Mouse (Mus musculus) midbrain, embryonic 15.5 days (tissue): ENCODE results near the gene Gng7. TPM values are rescaled to one million over a fixed set of nuclear protein-coding genes. Genes with fewer than 3 reads are reported as not detected.

Source experiments
- ATAC-seq: fragments of 200-750 bp; cut with Nextera tagmentation; replicated peaks from 2 replicates; pipeline ENCODE4 v1.8.0; 2017; ENCODE audit warnings: moderate TSS enrichment
- H3K27ac ChIP-seq: fragments of 300-500 bp; sonication (generic); 2 replicates; pipeline ENCODE4 v1.5.1; 2015; ENCODE audit warnings: mild to moderate bottlenecking, inconsistent platforms
- H3K27me3 ChIP-seq: fragments of 300-500 bp; sonication (generic); replicated peaks from 2 replicates; pipeline ENCODE4 v1.6.1; 2015; ENCODE audit warnings: inconsistent platforms
- H3K36me3 ChIP-seq: fragments of 300-500 bp; sonication (generic); replicated peaks from 2 replicates; pipeline ENCODE4 v1.6.1; 2015; ENCODE audit warnings: inconsistent platforms
- H3K4me1 ChIP-seq: fragments of 300-500 bp; sonication (generic); 2 replicates; pipeline ENCODE4 v1.6.1; 2015; ENCODE audit warnings: inconsistent platforms
- H3K4me2 ChIP-seq: fragments of 300-500 bp; sonication (generic); 2 replicates; pipeline ENCODE4 v1.6.1; 2015; ENCODE audit warnings: inconsistent platforms, mild to moderate bottlenecking, moderate library complexity
- H3K4me3 ChIP-seq: fragments of 300-500 bp; sonication (generic); 2 replicates; pipeline ENCODE4 v1.5.1; 2015; ENCODE audit warnings: mild to moderate bottlenecking, inconsistent platforms
- H3K9ac ChIP-seq: fragments of 300-500 bp; sonication (generic); 2 replicates; pipeline ENCODE4 v1.6.1; 2015; ENCODE audit warnings: mild to moderate bottlenecking, inconsistent platforms
- H3K9me3 ChIP-seq: fragments of 300-500 bp; sonication (generic); 2 replicates; pipeline ENCODE4 v1.6.1; 2016; ENCODE audit warnings: inconsistent platforms
- WGBS: fragments of 180-500 bp; shearing (Covaris S2); methylation state at CpG from one replicate; pipeline ENCODE4 v1.1.7; 2015; ENCODE audit warnings: mixed read lengths; 5-methylcytosine and 5-hydroxymethylcytosine counted together
- polyA plus RNA-seq: library from polyadenylated mRNA; unstranded; fragments of >200 nt; fragmentation: Nextera tagmentation; extraction: Ambion mirVana; gene quantifications from 2 replicates; pipeline ENCODE4 v1.2.1, GENCODE M21; 2015

Gng7 gene
- polyA plus RNA-seq, 1 experiment from 2014 or later = 19.0 TPM

- Histone ChIP-seq H3K27me3 (no peaks in the 10 kb centered on the region; the same call in 1 of the 2 replicates), H3K36me3 (no peaks in the 10 kb centered on the region), H3K4me3 (no peak overlapping the region), H3K4me2 (no peak overlapping the region), H3K9ac (no peak overlapping the region), H3K9me3 (no peaks in the 10 kb centered on the region), H3K4me1 (peaks cover 23% of the 10 kb centered on the region), H3K27ac (no peak overlapping the region)
- 49% methylated on average over 28 of the region's 28 CpGs for WGBS
- ATAC-seq = no peak
Measured at GRCm38 (mm10) chr10:81000197-81001062, 14.3 kb downstream of the Gng7 start.

GRCm38 (mm10) chr10:80999362-81000196, 15.2 kb downstream of the Gng7 start:
- WGBS = 32% methylated on average over 37 of the region's 37 CpGs
- H3K27me3 ChIP-seq = no peaks in the 10 kb centered on the region; the same call in 1 of the 2 replicates
- no peak overlapping the region for H3K9ac ChIP-seq
- H3K4me1 ChIP-seq = peaks cover 26% of the 10 kb centered on the region
- no peaks in the 10 kb centered on the region for H3K36me3 ChIP-seq
- no peak overlapping the region for H3K4me3 ChIP-seq
- H3K9me3 ChIP-seq = no peaks in the 10 kb centered on the region
- no peak overlapping the region for H3K27ac ChIP-seq
- H3K4me2 ChIP-seq = peak overlapping the region; percentile 41
- ATAC-seq = peak; percentile 67

- Histone ChIP-seq H3K4me1 (peaks cover 27% of the 10 kb centered on the region), H3K27ac (no peak overlapping the region), H3K4me3 (no peak overlapping the region), H3K36me3 (no peaks in the 10 kb centered on the region), H3K27me3 (no peaks in the 10 kb centered on the region; the same call in 1 of the 2 replicates), H3K4me2 (no peak overlapping the region), H3K9me3 (no peaks in the 10 kb centered on the region), H3K9ac (no peak overlapping the region)
- 0 out of 2 replicates have a peak, but pooled peaks have one; percentile 21 for ATAC-seq
- 18% methylated on average over 12 of the region's 12 CpGs for WGBS
Measured at GRCm38 (mm10) chr10:80998778-80999177, 16.0 kb downstream of the Gng7 start.

- Histone ChIP-seq H3K9me3 (no peaks in the 10 kb centered on the region), H3K27me3 (no peaks in the 10 kb centered on the region; the same call in 1 of the 2 replicates)
Measured at GRCm38 (mm10) chr10:80998021-80998420, 16.7 kb downstream of the Gng7 start.

GRCm38 (mm10) chr10:80997332-80997731, 17.4 kb downstream of the Gng7 start:
- 86% methylated on average over 8 of the region's 8 CpGs for WGBS
- H3K4me2 ChIP-seq = no peak overlapping the region
- H3K4me3 ChIP-seq = no peak overlapping the region
- no peaks in the 10 kb centered on the region for H3K36me3 ChIP-seq
- peaks cover 35% of the 10 kb centered on the region for H3K4me1 ChIP-seq
- H3K9ac ChIP-seq = no peak overlapping the region
- no peaks in the 10 kb centered on the region; the same call in 1 of the 2 replicates for H3K27me3 ChIP-seq
- H3K27ac ChIP-seq = no peak overlapping the region
- H3K9me3 ChIP-seq = no peaks in the 10 kb centered on the region
- no peak for ATAC-seq

More at GRCm38 (mm10) chr10:80998021-80998420, 16.7 kb downstream of the Gng7 start:
- Histone ChIP-seq H3K4me1 (peaks cover 35% of the 10 kb centered on the region), H3K27ac (no peak overlapping the region), H3K9ac (no peak overlapping the region), H3K4me3 (no peak overlapping the region), H3K36me3 (no peaks in the 10 kb centered on the region), H3K4me2 (no peak overlapping the region)
- WGBS = 31% methylated on average over 14 of the region's 14 CpGs
- ATAC-seq = no peak

GRCm38 (mm10) chr10:80996501-80996900, 18.2 kb downstream of the Gng7 start:
- 91% methylated on average over 8 of the region's 8 CpGs for WGBS
- Histone ChIP-seq H3K9me3 (no peaks in the 10 kb centered on the region), H3K27ac (no peak overlapping the region), H3K4me1 (peaks cover 35% of the 10 kb centered on the region), H3K4me3 (no peak overlapping the region), H3K4me2 (no peak overlapping the region), H3K9ac (no peak overlapping the region), H3K36me3 (no peaks in the 10 kb centered on the region), H3K27me3 (no peaks in the 10 kb centered on the region; the same call in 1 of the 2 replicates)
- ATAC-seq = no peak

- peak overlapping the region; percentile 35 for H3K4me2 ChIP-seq
- peak overlapping the region; percentile 9; the same call in 1 of the 2 replicates for H3K4me3 ChIP-seq
- H3K36me3 ChIP-seq = no peaks in the 10 kb centered on the region
- ATAC-seq = peak; percentile 31; the same call in 1 of the 2 replicates
- no peak overlapping the region for H3K27ac ChIP-seq
- 13% methylated on average over 21 of the region's 21 CpGs for WGBS
- H3K9me3 ChIP-seq = no peaks in the 10 kb centered on the region
- H3K27me3 ChIP-seq = no peaks in the 10 kb centered on the region; the same call in 1 of the 2 replicates
- H3K4me1 ChIP-seq = peaks cover 23% of the 10 kb centered on the region; the same call in 1 of the 2 replicates
- no peak overlapping the region for H3K9ac ChIP-seq
Measured at GRCm38 (mm10) chr10:80995091-80995632, 19.6 kb downstream of the Gng7 start.

GRCm38 (mm10) chr10:80994621-80995020, 20.1 kb downstream of the Gng7 start:
- no peak overlapping the region for H3K9ac ChIP-seq
- H3K4me3 ChIP-seq = 0 out of 2 replicates have a peak overlapping the region, but pooled peaks have one; percentile 9
- no peak overlapping the region for H3K27ac ChIP-seq
- WGBS = 55% methylated on average over 4 of the region's 4 CpGs
- H3K9me3 ChIP-seq = no peaks in the 10 kb centered on the region
- no peak for ATAC-seq
- H3K4me1 ChIP-seq = peaks cover 19% of the 10 kb centered on the region; the same call in 1 of the 2 replicates
- no peaks in the 10 kb centered on the region for H3K36me3 ChIP-seq
- no peaks in the 10 kb centered on the region; the same call in 1 of the 2 replicates for H3K27me3 ChIP-seq
- peak overlapping the region; percentile 35; the same call in 1 of the 2 replicates for H3K4me2 ChIP-seq

GRCm38 (mm10) chr10:80993276-80993675, 21.5 kb downstream of the Gng7 start:
- Histone ChIP-seq H3K4me3 (no peak overlapping the region), H3K27me3 (peaks cover 2% of the 10 kb centered on the region; the same call in 1 of the 2 replicates), H3K36me3 (no peaks in the 10 kb centered on the region), H3K4me1 (peaks cover 16% of the 10 kb centered on the region; the same call in 1 of the 2 replicates), H3K27ac (no peak overlapping the region), H3K9me3 (no peaks in the 10 kb centered on the region), H3K9ac (no peak overlapping the region), H3K4me2 (no peak overlapping the region)
- 46% methylated on average over 5 of the region's 5 CpGs for WGBS
- ATAC-seq = peak; percentile 22; the same call in 1 of the 2 replicates

GRCm38 (mm10) chr10:80991945-80992344, 22.8 kb downstream of the Gng7 start:
- Histone ChIP-seq H3K4me2 (no peak overlapping the region), H3K27ac (no peak overlapping the region), H3K36me3 (no peaks in the 10 kb centered on the region), H3K4me1 (peaks cover 11% of the 10 kb centered on the region; the same call in 1 of the 2 replicates), H3K9me3 (no peaks in the 10 kb centered on the region), H3K4me3 (no peak overlapping the region), H3K27me3 (peaks cover 4% of the 10 kb centered on the region), H3K9ac (no peak overlapping the region)
- 84% methylated on average over 1 of the region's 1 CpGs for WGBS
- ATAC-seq = no peak

- no peak for ATAC-seq
- no peak overlapping the region for H3K4me3 ChIP-seq
- no peaks in the 10 kb centered on the region for H3K36me3 ChIP-seq
- no peak overlapping the region for H3K9ac ChIP-seq
- H3K9me3 ChIP-seq = no peaks in the 10 kb centered on the region
- WGBS = 13% methylated on average over 3 of the region's 3 CpGs
- no peak overlapping the region for H3K4me2 ChIP-seq
- H3K27ac ChIP-seq = no peak overlapping the region
- peaks cover 12% of the 10 kb centered on the region for H3K27me3 ChIP-seq
- peaks cover 11% of the 10 kb centered on the region; the same call in 1 of the 2 replicates for H3K4me1 ChIP-seq
Measured at GRCm38 (mm10) chr10:80991007-80991406, 23.7 kb downstream of the Gng7 start.
